Mouse (Mus musculus) liver, postnatal 0 days (tissue): Measurements from ENCODE around the gene Rad50. TPM values are rescaled to one million over a fixed set of nuclear protein-coding genes. Genes with fewer than 3 reads are reported as not detected.

Source experiments
- ATAC-seq: fragments of 200-750 bp; cut with Nextera tagmentation; 2 replicates; pipeline ENCODE4 v1.8.0; 2017; ENCODE audit warnings: mild to moderate bottlenecking, moderate library complexity
- DNase-seq: peaks from one replicate; pipeline ENCODE4 v3.0.0-alpha.2; 2016
- H3K27ac ChIP-seq: fragments of 300-500 bp; sonication (generic); 2 replicates; pipeline ENCODE4 v1.5.1; 2014; ENCODE audit warnings: antibody characterized with exemption, moderate library complexity, mild to moderate bottlenecking, low read depth
- H3K27me3 ChIP-seq: fragments of 300-500 bp; sonication (generic); 2 replicates; pipeline ENCODE4 v1.6.1; 2014; ENCODE audit warnings: low read length, control low read depth, mixed read lengths; ENCODE audit not compliant: insufficient read depth
- H3K36me3 ChIP-seq: fragments of 300-500 bp; sonication (generic); replicated peaks from 2 replicates; pipeline ENCODE4 v1.6.1; 2014; ENCODE audit warnings: mild to moderate bottlenecking, control low read depth, low read length, moderate library complexity, mixed read lengths; ENCODE audit not compliant: insufficient read depth
- H3K4me1 ChIP-seq: fragments of 300-500 bp; sonication (generic); 2 replicates; pipeline ENCODE4 v1.6.1; 2014; ENCODE audit warnings: antibody characterized with exemption, mild to moderate bottlenecking, control low read depth; ENCODE audit not compliant: insufficient read depth
- H3K4me2 ChIP-seq: fragments of 300-500 bp; sonication (generic); 2 replicates; pipeline ENCODE4 v1.6.1; 2014; ENCODE audit warnings: low read depth, mild to moderate bottlenecking, low read length, moderate library complexity, mixed read lengths
- H3K4me3 ChIP-seq: fragments of 300-500 bp; sonication (generic); 2 replicates; pipeline ENCODE4 v1.5.1; 2014; ENCODE audit warnings: low read depth, low read length
- H3K9ac ChIP-seq: fragments of 300-500 bp; sonication (generic); replicated peaks from 2 replicates; pipeline ENCODE4 v1.6.1; 2014; ENCODE audit warnings: mild to moderate bottlenecking, moderate library complexity
- H3K9me3 ChIP-seq: fragments of 300-500 bp; sonication (generic); 2 replicates; pipeline ENCODE4 v1.6.1; 2016; ENCODE audit warnings: mild to moderate bottlenecking, control low read depth, low read length, mixed read lengths
- CTCF ChIP-seq: sonication (generic); IDR thresholded peaks from 2 replicates; pipeline ENCODE4 v1.5.1; 2016; ENCODE audit warnings: antibody characterized with exemption, low read depth
- EP300 ChIP-seq: IDR thresholded peaks from 2 replicates; pipeline ENCODE4 v1.6.1; 2016; ENCODE audit warnings: antibody characterized with exemption, low read depth, mild to moderate bottlenecking
- WGBS: fragments of 180-500 bp; shearing (Covaris S2); extraction: QIAGEN DNeasy Blood & Tissue Kit; methylation state at CpG from one replicate; pipeline ENCODE4 v1.1.7; 2014; ENCODE audit not compliant: insufficient replicate concordance; 5-methylcytosine and 5-hydroxymethylcytosine counted together
- polyA plus RNA-seq: library from polyadenylated mRNA; unstranded; fragments of >200 nt; fragmentation: Nextera tagmentation; extraction: Ambion mirVana; gene quantifications from 2 replicates; pipeline ENCODE4 v1.2.1, GENCODE M21; 2015

Gene Rad50
- polyA plus RNA-seq, 1 experiment from 2014 or later, result 11.1 TPM

DNA sequence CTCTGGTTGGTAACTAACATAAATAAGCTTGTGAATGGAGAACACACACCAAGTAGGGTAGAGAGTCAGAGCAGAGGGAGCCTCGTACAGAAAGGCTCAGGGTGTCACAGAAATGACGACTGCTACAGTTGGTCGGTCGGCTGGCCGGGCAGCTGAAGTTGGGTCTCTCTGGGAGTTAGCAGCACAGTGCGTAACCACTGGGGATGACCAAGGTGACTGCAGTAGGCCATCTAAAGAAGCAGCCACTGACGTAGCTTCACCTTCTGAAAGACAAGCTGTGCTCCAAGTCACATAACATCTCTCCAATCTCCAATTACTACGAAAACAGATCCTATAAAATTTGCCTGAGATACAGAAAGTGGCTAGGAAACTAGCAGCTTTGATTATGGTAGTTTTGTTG lies 49.7 kb downstream of the Rad50 start:
- Histone ChIP-seq H3K4me1 (0 out of 2 replicates have a peak, but pooled peaks cover 3% of the 10 kb centered on the region), H3K4me2 (0 out of 2 replicates have a peak overlapping the region, but pooled peaks have one; percentile 47), H3K4me3 (no peak overlapping the region), H3K27ac (0 out of 2 replicates have a peak overlapping the region, but pooled peaks have one; percentile 41), H3K27me3 (no peaks in the 10 kb centered on the region), H3K36me3 (peaks cover 22% of the 10 kb centered on the region), H3K9me3 (no peaks in the 10 kb centered on the region), H3K9ac (no peak overlapping the region)
- DNase-seq, result no peak
- ATAC-seq, result no peak
- WGBS, result 78% methylated on average over 8 of the region's 8 CpGs
- no peak for TF ChIP-seq CTCF
- TF ChIP-seq EP300, result no peak

GRCm38 (mm10) chr11:53656558-53657202 lies 50.4 kb downstream of the Rad50 start:
- Histone ChIP-seq H3K9me3 (no peaks in the 10 kb centered on the region), H3K4me3 (no peak overlapping the region), H3K4me1 (0 out of 2 replicates have a peak, but pooled peaks cover 3% of the 10 kb centered on the region), H3K36me3 (peaks cover 22% of the 10 kb centered on the region), H3K27ac (peak overlapping the region; percentile 41; the same call in 1 of the 2 replicates), H3K27me3 (no peaks in the 10 kb centered on the region), H3K9ac (no peak overlapping the region), H3K4me2 (peak overlapping the region; percentile 47)
- no peak for TF ChIP-seq CTCF
- peak; percentile 47; the same call in 1 of the 2 replicates for TF ChIP-seq EP300
- 58% methylated on average over 9 of the region's 9 CpGs for WGBS
- DNase-seq (no peak), ATAC-seq (peak; percentile 40)

GRCm38 (mm10) chr11:53655043-53655442 lies 52.1 kb downstream of the Rad50 start:
- Histone ChIP-seq H3K27me3 (no peaks in the 10 kb centered on the region), H3K4me3 (no peak overlapping the region), H3K4me2 (no peak overlapping the region), H3K4me1 (0 out of 2 replicates have a peak, but pooled peaks cover 3% of the 10 kb centered on the region), H3K27ac (no peak overlapping the region), H3K36me3 (peaks cover 38% of the 10 kb centered on the region), H3K9ac (no peak overlapping the region), H3K9me3 (no peaks in the 10 kb centered on the region)
- 46% methylated on average over 5 of the region's 5 CpGs for WGBS
- TF ChIP-seq EP300 (peak; percentile 47; the same call in 1 of the 2 replicates), CTCF (no peak)
- ATAC-seq (peak; percentile 80), DNase-seq (no peak)

DNA sequence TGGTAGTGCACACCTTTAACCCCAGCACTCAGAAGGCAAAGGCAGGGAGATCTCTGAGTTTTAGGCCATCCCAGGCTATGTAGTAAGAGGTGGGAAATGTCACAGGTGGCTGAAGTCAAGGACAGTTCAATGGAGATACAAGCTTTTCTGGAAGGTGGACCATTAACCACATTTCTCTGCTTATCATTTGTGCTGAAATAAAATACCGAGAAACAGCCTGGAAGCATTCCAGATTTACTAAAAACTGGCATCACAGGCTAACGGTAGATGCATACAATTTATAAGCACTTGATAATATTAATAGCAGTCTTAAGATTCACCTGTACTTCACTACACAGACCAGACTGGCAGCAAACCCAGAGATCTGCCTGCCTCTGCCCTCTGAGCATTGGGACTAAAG lies 54.7 kb downstream of the Rad50 start:
- Histone ChIP-seq H3K36me3 (peaks cover 46% of the 10 kb centered on the region), H3K27me3 (no peaks in the 10 kb centered on the region), H3K9me3 (no peaks in the 10 kb centered on the region), H3K4me1 (0 out of 2 replicates have a peak, but pooled peaks cover 3% of the 10 kb centered on the region), H3K9ac (no peak overlapping the region), H3K27ac (no peak overlapping the region), H3K4me2 (no peak overlapping the region), H3K4me3 (no peak overlapping the region)
- ATAC-seq (no peak), DNase-seq (no peak)
- TF ChIP-seq EP300 (no peak), CTCF (no peak)
- 57% methylated on average over 2 of the region's 2 CpGs for WGBS

- DNase-seq, result no peak
- H3K4me2 ChIP-seq, result no peak overlapping the region
- H3K4me3 ChIP-seq, result no peak overlapping the region
- TF ChIP-seq EP300 (no peak), CTCF (no peak)
- H3K27ac ChIP-seq, result no peak overlapping the region
- H3K9me3 ChIP-seq, result no peaks in the 10 kb centered on the region
- H3K4me1 ChIP-seq, result 0 out of 2 replicates have a peak, but pooled peaks cover 1% of the 10 kb centered on the region
- no peaks in the 10 kb centered on the region for H3K27me3 ChIP-seq
- no peak for ATAC-seq
- WGBS, result 77% methylated on average over 4 of the region's 4 CpGs
- no peak overlapping the region for H3K9ac ChIP-seq
- peaks cover 46% of the 10 kb centered on the region for H3K36me3 ChIP-seq
Observed at GRCm38 (mm10) chr11:53651441-53651840, 55.7 kb downstream of the Rad50 start.

- WGBS, result 66% methylated on average over 5 of the region's 5 CpGs
- no peak overlapping the region for H3K4me2 ChIP-seq
- no peaks in the 10 kb centered on the region for H3K9me3 ChIP-seq
- H3K27ac ChIP-seq, result no peak overlapping the region
- H3K4me3 ChIP-seq, result no peak overlapping the region
- H3K4me1 ChIP-seq, result no peaks in the 10 kb centered on the region
- DNase-seq (no peak), ATAC-seq (no peak)
- H3K36me3 ChIP-seq, result peaks cover 2% of the 10 kb centered on the region; the same call in 1 of the 2 replicates
- H3K9ac ChIP-seq, result no peak overlapping the region
- no peaks in the 10 kb centered on the region for H3K27me3 ChIP-seq
- TF ChIP-seq EP300, result no peak
- TF ChIP-seq CTCF, result no peak
Observed at GRCm38 (mm10) chr11:53644017-53644416, 63.1 kb downstream of the Rad50 start.
